Mouse (Mus musculus) adrenal gland, adult 8-10 months (tissue): Measurements from ENCODE around the gene Kif5c. TPM values are rescaled to one million over a fixed set of nuclear protein-coding genes. Genes with fewer than 3 reads are reported as not detected.

Source experiments
- DNase-seq: peaks from one replicate; pipeline ENCODE4 v3.0.0; 2022
- total RNA-seq, 4 experiments: library from RNA; stranded (reverse); gene quantifications; 2 replicates each; pipeline ENCODE4 v1.2.4; 2022

Kif5c gene
- total RNA-seq, 4 experiments from 2014 or later = 10.0 to 17.4 (median 13.4) TPM

DNA sequence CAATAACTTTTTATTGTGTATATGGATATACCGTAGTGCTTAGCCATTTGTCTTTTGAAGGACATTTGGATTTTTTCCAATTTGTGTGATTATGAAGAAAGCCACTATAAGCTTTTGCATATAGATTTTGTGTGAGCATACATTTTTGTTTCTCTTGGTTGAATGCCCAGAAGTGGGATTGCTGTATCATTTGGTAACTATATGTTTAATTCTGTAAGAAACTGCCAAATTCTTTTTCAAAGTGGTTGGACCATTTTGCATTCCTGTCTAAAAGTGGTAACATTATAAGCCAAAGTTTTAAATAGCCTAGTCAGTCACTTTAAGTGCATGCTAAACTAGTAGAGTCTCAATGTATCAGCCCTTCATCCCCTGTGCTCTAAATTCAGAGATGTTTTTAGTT, 6.5 kb downstream of the Kif5c start:
- DNase-seq = no peak

DNA sequence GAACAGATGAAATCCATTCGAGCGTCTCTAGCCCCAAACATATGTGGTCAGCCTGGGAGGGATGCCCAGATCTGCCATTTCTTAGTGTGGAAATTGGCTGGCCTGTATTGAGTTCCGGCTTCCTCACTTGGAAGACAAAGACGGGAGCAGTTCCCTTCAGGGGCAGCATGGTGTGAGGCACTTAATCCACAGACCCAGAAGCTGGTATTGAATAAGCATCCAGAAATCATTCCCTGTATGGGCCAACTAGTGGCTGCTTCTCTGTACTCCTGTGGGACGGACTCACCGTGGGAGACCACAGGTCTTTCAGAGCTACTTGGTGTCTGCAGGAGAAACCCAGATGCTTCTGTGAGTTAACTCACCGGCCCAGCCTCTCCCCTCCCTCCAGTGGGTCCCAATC, 8.5 kb downstream of the Kif5c start:
- DNase-seq = no peak

DNA sequence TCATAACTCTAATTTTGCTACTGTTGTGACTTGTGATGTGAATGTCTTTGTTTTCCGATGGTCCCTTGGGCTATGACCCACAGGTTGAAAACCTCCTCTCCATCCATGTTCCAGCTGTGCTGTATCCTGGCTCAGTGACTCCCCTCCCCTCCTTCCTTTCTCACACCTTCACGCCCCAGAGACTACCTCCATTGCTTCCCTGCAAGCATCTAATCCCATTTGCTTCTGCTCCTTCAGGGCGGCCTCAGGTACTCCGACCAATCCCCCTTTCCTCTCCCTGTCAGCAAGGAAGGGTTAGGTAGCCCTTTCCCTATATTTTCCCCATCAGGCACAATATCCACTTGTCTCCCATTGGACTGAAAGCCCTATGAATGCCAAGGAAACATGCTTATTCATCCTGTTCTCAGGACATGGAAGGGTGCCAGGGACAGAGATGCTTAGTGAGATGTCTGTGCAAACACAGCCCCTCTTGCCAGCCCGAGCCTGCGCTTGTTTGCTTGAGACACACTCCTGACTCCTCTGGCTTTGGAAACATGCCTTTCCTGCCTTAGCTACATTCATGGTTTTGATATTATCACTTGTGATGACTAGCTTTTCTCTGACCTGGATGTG, 9.1 kb downstream of the Kif5c start:
- no peak for DNase-seq

DNA sequence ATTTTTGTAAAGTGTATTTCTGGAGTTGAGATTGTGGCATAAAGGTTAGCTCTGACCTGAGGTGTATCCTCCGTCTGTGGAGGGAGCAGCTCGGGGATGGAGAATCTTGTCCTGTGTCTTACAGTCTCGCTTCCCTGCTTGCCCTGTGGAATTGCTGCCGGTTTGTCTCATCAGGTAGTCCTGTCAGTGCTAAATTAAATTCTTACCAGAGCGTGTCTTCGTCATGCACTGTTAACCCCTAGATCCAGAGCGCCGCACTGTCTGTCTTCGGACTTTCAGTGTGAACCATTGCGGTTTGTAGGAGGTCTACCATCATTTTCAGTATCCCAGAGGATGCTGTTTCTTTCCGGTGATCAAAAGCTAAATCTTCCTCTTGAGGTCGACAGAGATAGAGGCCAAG, 10.1 kb downstream of the Kif5c start:
- DNase-seq = no peak

DNA sequence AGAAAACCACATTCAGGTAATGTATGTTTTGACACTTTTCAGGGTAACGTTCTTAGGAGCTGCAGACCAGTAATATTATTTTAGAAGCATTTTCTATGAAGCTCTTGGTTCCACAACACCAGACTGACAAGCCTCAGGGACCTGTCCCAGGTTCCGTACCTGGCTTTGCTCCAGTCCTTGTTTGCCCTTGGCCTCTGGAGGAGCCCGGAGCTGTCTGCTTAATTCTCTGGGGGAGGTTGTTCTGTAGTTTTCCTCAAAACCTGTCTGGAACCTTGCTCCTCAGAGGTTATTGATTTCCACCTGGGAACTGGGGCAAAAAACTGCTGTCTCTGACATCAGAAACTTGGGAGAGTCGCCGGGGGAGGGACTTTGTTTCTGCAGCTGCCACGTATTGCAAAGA, 11.5 kb downstream of the Kif5c start:
- DNase-seq = no peak

DNA sequence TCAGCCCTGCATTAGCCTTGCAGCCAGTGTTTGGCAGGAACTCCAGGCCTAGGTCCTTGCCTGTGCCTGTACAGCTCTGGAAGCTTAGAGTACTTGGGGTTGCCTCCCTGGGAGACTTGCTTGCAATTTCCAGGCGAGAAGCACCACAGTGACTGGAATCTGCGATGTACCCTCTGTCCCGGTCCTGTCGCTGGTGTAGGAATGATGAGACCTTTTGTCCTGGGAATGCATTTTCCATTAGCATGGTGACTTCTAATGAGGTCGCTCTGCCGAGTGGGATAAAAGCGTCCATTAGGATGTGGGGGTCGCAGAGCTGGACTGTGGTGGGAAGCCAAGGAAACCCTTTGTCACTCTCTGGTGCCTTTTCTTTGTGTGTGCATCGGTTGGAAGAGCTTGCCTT, 14.1 kb downstream of the Kif5c start:
- DNase-seq = no peak

DNA sequence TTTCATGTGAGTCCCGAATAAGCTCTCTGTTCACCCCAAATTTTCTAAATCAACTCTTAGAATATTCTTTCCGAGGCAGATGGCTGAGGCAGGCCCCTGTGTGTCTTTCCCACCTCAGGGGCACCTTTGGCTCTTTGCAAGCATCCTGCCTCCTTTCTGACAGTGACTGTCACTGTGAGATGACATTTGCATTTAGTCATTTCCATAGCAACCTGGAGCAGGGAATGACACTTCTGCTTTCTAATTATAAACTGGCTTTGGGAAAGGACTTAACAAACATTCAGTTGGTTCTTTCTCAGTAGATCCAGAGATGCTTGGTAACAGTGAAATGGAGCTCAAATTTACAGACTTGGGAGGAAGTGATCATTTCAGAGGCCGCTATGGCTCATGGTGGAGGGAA, 23.7 kb downstream of the Kif5c start:
- no peak for DNase-seq

DNA sequence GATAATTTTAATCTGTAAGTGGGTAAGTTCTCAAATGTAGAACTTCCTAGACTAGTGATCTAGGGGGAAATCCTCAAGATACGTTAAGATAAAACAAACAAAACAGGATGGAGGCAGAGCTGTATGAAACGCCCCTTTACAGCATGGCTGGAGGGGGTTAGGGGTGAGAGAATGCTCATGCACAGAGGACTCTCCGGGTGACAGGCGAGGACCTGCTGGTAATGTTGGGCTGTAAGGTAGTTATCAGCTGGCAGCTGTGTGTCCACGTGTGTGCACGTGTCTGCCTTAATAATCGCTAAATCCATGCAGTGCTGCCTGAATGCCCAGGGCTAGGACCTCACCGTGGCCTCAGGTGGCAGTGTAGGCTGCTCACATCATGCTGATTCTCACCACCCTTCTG, 24.7 kb downstream of the Kif5c start:
- DNase-seq = no peak

DNA sequence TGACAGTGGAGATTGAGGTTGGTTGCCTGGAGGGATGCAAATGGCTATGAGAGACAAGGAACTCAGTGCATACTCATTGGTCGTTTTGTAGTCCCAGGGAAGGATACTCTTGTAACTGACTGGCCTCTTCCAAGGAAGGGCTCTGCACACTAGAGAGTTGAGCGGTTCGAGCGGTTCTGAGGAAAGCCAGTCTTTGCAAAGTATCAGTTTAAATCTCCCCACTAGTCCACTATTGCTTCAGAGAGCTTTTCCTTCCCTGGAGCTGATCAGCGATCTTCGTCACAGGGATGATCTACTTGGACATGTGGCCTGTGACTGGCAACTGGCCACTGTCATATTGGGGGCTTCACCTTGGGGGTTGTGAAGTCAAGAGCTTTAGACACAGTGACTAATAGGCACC, 28.5 kb downstream of the Kif5c start:
- DNase-seq = no peak

DNA sequence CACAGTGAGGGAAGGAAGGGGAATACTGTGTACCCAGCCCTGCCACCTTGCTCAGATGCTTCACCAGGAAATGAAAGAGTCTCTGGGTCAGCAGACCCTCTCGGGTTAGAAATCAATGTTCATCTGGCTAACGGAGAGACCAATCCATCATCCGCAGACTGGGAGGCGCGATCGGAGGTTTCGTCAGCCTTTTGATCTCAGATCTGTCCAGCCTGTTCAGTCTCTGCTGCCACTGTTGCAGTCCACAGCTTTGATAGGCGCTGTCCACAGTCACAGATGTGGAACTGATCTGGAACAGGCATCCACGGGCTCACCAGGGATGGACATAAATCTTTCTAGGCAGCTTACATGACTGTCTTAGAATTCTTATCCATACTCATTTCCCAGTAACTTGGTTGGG, 29.2 kb downstream of the Kif5c start:
- DNase-seq = no peak

DNA sequence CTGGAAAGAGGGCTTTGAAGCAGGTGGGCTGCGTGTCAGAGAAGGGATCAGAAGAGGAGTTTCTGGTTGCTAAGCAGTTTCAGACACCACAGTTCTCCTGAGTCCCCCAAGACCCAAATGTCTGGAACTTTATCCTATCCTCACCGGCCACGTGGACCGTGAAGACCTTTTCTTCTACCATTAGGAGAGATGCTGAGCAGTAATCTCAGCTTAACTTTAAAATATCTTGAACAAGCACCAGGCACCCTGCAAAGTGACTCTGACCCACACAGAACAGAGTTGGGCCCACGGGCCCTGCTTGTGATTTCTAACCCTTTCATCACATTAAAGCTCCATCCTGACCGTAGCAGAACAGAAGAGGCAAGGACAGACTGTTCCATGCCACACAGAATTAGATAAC, 29.7 kb downstream of the Kif5c start:
- no peak for DNase-seq

DNA sequence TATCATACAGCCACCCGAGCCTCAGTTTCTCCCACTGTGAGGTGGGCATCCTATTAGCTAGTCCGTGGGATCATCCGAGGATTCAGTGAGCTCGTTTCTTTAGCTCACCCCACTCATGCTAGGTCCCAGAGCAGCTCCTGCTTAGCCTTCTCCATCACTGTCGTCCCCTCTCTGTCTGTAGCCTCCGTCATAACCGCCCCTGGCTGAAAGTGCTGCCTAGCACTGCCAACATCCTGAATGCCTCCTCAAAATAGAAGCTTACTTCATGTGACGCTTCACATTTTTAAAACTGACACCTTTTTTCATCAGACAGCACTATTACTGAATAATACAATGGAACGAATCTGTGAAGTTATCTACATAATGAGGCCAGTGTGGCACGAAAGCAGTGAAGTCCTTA, 30.1 kb downstream of the Kif5c start:
- no peak for DNase-seq

DNA sequence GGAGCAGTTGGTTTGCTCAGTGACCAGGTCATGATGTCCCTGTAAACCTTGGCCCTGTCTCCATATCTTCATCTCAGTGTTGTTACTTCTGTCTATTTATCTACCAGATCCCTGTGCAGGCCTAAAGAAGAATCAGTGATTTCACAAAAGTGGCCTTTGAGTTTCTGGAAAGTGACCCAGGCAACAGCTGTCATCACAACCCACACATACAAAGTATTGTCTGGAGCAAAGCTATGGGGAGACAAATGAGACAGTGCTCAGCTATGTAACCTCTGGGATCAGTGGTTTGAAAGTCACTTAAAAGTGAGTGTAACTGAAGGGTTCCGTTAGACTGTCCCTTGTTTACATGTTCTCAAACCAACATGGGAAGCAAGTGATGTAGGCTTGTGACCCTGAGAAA, 32.6 kb downstream of the Kif5c start:
- DNase-seq = no peak

DNA sequence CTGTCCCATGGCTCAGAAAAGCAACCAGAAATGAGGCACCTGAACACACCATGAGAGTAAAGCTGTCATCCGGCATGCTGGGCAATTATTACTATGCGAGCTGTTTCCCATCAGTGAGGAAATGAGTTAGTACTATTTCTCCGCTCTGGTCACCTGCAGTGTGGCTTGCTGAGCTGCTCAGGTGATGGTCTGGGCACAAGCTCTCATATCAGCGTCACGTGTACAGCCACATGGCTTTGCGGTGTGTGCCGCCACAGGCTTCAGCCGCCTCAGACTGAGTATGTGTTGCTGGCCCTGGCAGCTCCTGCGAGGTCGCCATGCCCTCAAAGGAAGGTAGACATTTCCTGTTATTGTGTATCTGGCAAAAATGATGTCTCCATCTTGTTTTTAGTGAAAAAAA, 35.5 kb downstream of the Kif5c start:
- DNase-seq = no peak

DNA sequence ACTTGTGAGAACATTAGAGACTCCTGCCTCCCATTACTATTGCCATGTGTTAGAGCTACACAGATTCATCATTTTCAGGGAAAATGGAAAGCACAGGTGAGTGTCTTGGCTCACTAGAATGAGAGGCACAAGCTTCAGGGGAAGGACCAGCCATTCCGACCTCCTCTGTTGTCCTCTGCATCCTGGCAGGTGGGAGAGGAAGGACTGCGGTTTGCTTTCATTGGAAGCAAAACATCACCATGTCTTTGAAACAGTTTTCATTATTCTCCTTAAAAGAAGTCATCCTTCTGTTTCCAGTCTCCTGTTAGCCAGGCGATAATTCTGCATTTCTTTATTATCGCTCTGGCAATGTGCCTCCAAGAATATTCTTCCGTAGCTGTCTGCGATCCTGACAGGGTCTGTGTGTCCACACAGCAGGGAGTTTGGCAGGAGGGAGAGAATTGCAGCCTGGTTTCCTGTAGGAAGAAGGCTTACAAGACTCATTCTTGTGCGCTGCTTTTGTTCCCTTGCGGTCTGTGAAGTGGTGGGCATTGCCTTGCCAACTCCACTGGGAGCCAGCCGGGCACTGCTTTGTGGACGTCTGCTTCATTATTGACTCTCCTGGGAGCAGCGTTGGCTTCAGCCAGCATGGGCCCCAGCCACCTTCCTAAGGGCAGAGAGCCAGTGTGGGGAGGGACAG, 36.2 kb downstream of the Kif5c start:
- DNase-seq = no peak

DNA sequence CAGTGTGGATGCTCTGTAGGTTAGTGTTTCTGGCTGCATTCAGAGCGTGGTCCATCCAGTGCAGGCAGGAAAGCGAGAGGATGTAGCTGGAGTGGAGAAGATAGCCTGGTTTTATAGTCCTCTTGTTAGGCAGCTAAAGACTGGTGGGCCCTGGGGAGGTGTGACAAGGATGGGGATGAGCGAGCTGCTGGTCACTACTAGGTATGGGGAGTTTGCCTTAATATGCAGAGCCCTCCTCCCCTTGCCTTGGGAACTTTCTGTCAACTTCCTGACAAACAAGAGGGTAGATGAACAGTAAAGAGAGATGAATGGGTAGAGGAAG, 36.7 kb downstream of the Kif5c start:
- DNase-seq = no peak

DNA sequence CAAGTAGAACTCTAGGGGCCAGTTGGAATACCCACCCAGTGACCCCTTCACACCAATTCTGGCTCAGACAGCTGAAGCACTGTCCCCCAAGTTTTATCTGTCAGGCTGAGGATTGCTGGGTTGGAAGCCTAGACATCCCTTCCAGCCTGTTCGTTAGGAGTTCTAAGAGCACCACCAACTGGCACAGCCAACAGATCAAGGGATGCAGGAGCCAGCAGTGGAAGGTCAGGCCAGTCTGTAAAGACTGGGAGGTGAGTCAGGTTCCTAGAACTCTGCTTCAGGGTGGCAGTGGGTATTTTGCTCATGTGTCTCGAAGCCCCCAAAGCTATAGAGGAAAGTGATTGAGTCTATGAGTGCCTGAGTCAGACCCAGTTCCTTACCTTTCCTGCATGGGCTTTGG, 37.9 kb downstream of the Kif5c start:
- DNase-seq = no peak

DNA sequence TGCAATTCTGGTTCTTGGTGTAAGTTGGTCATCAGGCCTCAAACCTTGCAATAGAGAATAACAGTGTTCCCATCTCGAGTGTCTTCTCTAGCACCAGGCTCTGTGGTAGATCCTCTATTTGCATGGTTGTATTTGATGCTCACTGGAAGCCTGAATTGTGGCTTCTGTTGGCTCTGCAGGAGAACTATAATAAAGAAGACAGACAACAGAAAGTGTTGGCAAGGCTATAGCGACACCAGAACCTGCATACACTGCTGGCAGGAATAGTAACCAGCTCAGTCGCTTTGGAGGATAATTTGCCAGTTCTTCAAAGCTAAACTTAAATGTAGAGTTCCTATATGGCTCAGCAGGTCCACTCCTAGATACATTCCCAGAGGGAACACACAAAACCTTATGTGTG, 38.6 kb downstream of the Kif5c start:
- DNase-seq = no peak

DNA sequence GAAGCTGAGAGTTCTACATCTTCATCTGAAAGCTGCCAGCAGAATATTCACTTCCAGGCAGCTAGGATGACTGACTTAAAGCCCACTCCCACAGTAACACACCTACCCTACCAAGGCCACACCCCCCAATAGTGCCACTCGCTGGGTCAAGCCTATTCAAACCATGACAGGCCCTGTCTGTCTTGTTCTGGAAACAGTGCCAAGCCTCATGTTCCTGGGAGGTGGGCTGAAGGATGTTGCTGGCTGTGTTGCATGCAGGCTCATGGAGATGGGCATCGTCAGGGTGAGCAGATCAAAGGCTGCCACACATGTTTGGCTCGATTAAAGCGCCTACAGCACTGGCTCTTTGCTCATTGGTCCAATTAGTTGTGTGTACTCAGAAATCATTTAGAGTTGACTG, 39.9 kb downstream of the Kif5c start:
- DNase-seq = no peak

DNA sequence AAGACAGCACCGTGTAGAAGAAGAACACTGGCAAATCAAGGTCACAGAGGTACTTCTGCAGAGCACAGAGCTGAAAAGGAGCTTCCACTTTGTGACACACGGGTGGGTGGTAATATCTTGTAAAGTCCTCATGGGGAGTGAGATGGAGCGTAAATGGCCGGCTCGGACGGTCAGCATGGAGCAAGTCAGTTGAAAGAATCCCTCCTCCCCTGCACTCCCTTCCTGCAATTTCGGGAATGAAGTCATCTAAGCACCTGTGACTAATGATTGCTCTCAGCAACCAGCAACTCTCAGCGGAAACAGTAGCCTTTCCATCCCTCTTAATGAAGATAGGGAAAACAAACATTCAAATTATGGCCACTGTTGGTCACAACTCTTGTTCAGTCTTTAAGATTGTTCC, 40.9 kb downstream of the Kif5c start:
- DNase-seq = no peak

DNA sequence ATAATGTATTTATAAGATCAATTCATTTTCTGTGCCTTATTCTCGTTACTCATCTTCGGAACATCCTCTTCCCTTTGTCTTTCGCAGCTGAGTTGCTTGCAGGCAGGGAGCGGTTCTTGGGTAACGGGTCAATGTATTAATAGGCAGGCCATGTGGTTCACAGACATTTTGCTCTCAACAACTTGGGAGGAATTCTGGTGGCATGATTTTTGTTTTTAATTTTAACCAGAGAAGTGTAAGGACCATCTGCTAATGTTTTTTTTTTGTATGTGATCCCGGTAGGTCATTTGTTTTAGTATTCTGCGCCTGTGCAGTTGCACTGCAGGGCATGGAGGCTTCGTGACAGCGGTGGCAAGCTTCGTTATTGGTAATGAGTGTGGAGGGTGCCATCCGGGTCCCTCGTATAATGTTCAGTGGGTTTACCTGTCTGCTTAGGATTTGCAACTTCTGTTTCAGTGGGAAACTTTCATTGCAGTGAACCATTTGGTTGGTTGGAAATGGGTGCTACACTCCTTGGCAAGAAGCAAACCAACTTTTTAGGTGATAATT, 41.4 kb downstream of the Kif5c start:
- DNase-seq = no peak

DNA sequence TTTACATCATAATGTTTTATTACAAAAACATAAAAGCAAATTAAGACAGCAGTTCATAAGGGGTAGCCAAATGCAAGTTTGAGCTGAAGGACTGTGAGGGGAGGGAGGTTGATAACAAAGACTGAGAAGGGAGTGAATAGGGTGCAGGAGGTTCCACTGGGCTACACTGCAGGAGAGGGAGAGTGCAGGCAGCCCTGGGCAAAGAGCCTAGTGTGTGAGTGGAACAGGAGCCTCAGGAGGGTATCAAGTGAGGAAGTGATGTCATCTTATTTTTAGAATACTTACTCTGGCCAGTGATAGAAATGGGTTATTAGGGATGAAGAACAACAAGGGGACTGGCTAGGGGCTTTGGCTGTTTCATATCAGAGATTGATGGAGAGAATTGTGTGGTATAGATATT, 42.2 kb downstream of the Kif5c start:
- DNase-seq = no peak

DNA sequence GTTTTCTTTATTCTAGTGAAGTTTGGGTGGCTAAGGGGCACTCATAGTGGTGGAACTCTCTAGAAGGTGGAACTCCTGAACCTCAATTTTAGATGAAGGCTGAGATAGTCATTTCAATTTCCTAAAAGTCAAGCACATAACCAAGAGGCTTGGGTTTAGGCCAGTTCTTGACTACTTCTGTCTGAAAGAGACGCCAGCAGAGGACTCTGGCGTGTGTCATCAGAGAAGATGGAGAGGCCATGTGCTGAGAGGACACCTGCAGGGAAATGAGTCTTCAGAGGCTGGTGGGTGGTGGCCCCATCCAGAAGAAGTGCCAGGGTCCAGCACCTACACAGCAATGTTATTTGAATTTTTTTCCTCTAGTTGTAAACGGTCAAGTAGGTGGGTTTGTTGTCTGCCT, 42.8 kb downstream of the Kif5c start:
- DNase-seq = no peak

DNA sequence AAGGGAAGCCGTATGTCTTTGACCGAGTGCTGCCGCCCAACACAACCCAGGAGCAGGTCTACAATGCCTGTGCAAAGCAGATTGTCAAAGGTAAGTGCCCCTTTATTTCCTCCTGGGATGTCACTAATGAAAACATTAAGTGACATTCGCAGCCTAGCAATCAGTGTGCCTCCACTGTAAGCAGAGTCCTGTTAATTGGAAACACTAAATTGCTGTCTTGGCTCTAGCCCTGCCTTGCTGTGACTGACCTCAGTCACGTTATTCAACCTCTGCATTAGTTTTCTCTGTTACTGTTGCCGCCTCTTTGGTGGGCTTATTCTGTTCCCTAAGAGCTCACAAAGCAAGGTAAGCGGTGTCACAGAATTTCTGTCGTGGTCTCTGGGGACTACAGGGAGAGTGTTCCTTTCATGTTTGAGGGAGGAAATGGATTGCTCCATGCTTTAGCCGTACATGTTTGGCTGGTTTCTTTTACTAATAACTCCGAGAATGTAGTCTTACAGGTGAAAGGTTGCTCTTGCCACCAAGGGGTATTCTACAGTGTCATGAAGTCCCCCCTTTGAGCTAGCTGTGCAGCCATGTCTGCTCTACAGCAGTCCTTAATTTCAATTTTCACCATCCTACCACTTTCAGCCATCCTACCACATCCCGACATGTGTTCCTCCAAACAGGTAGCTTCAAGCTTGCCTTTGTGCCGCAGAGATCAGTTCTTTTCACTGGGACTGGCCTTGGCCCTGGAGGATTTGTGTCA, 52.8 kb downstream of the Kif5c start:
- DNase-seq = no peak
